Mouse (Mus musculus) heart, postnatal 14 days (tissue): ENCODE measurements around the gene Tnks2. TPM values are rescaled to one million over a fixed set of nuclear protein-coding genes. Genes with fewer than 3 reads are reported as not detected.

Experiments used
- DNase-seq, 2 experiments: peaks; one replicate each; pipeline ENCODE4 v3.0.0; 2021 to 2022
- intact Hi-C: fragments of 180-260 bp; cut with DNase I; formaldehyde crosslinking; loops from one replicate; pipeline ENCODE4 v1.15.1; 2025
- total RNA-seq, 2 experiments: library from RNA; stranded (reverse); gene quantifications; 2 replicates each; pipeline ENCODE4 v1.2.3; 2021

Gene Tnks2
- total RNA-seq, 2 experiments from 2014 or later: 89.3 to 92.3 TPM

DNA sequence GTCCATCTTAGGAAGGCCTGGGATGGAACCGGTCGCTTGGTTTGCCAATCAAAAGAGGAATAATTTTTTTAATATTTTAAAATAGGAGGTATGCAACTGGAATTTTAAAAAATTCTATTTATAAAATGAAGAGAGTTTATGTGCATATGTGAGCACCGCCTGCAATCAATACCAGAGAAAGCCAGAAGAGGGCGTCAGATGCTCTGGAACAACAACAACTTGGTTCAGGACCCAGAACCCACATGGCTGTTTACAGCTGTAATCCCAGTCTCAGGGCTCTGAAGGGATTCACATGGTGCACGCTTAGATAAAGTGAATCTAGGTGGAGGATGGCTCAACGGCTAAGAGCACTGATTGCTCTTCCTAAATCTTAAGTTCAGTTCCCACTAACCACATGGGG lies 49.1 kb downstream of the Tnks2 start:
- DNase-seq: peak; percentile 20 to 49
- intact Hi-C loops: loop anchor here (5.0 kb wide), 1 partner anchor 34 kb away; the partner anchor contains the start of gene Fgfbp3

DNA sequence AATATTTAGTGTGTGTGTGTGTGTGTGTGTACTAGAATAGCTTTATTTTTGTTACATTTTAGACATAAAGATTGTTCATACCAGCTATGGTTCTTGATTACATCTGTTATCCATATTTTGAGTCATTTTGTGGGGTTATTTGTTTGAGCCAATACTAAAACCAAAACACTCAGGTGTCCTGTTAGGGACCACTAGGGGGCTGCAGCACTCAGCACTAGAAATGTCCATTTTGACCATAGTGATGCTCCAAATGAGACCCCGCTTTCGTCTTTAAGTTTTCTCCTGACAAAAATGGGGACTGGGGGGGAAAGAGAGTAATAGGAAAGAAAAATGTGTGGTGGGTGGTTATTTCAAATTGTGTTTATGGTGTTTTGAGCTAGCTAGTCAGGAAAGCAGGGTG lies 52.3 kb downstream of the Tnks2 start:
- no peak for DNase-seq
- intact Hi-C loops: no loop called here

- no peak for DNase-seq
- intact Hi-C loops: no loop called here
These were observed 53.7 kb downstream of the Tnks2 start for GRCm38 (mm10) chr19:36887706-36888105.

DNA sequence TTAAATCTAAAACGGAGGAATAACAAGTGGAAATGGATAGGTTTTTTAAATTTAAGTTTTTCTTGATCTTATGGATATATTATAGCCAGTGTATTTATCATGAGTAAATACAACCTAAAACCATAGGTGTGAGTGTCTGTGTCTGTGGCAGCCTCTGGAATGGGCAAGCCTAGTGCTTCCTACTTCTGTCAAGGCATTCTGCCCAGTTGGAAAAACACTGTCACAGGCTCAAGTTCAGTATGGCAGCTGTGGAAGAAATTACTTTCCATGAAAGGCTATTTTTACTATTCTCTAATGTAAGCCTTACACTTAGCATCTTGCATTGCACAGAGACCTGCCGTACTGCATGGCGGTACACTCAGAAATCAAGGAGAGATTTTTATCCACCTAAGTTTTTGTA lies 57.7 kb downstream of the Tnks2 start:
- no peak for DNase-seq
- intact Hi-C loops: no loop called here

DNA sequence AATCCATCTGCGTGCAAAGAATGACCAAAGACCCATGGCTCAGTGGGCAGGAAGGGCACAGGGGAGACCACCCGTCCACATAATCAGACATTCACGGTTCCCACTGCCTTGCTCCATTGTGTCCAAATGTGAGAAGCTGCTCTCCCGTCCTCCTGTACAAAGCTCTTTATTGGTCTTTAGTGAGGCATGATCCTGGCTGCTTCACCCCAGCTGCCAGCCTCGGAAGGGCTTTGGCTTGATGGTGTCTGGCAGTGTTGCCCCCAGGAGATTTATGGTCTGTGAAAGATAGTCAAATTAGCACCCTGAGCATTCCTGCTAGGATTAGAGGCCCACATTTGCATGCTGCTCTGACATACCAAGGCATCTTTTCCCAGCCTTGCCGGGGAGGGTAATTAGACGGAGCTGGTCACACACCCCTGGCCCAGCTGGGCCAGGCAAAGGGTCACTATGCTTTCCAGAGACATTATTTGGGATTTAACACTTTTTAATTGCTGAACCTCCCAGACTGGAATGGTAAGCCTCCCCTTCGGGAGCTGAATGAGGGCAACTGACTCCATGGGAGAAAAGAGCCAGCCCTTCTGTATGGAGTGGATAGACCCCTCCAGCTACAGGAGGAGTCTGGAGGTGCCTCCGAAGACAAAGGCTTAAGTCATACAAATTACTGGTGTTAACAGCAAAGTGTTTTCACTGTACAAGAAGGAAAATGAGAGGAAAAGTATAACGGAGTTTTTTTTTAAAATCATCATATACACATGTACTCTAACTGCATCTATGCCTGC lies 62.9 kb downstream of the Tnks2 start:
- intact Hi-C loops: no loop called here

GRCm38 (mm10) chr19:36897778-36898177 lies 63.7 kb downstream of the Tnks2 start:
- DNase-seq: peak in 1 of 2 experiments; percentile 33
- intact Hi-C loops: no loop called here

More for the DNA sequence above, 62.9 kb downstream of the Tnks2 start:
- DNase-seq: no peak

DNA sequence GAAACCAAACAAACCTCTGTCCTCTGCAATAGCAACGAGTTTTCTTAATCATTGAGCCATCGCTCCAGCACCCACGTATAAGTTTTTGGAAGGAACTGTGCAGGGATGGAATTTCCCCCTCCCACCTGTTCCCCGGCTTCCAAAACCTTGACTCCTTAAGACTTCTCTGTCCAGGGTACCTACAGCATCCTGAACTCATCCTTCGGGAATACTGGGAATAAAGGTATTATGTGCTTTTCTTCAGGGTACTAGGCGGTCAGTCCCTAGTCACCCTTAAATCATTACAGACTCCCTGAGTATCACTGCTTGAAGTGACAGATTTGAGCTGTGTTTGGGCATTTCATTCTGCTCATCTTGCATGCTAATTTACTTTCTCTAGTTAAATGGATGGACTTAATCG lies 69.3 kb downstream of the Tnks2 start:
- intact Hi-C loops: no loop called here
- DNase-seq: no peak

DNA sequence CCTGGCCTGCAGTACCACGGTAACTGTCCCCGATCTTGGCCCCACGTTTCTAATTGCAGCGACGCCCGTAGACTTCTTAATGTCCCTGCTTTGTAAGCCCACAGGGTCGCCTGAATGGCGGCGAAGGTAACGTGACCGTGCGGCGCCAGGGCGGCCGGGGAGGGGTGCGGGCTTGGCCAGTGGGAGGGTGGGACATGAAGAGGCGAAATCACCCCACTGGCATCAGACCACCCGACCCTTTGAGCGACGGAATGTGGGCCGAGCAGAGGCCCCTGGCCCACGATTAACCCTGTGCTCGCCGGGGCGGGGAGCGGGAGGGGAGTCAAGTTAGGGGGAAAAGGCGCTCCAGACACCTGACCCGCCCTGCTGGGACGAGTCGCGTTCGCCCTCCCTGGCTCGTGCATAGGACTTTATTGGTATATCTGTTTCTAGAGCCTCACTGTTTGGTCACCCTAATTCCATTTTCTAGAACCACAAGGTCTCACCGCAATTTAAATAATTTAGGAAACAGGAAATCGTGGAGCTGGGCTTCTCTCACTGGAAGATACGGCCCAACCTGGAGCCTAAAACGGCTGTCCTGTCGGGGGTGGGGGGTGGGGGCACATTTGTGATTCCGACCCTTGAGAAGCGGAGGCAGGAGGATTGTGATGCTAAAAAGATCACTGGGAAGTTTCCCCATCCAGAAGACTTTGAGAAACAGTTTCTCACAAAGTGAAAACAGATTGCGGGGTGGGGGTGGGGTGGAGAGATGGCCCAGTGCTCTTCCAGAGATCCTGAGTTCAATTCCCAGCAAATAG lies 70.4 kb downstream of the Tnks2 start:
- intact Hi-C loops: no loop called here
- DNase-seq: peak; percentile 46 to 61

GRCm38 (mm10) chr19:36909150-36909549 lies 75.1 kb downstream of the Tnks2 start:
- intact Hi-C loops: no loop called here
- DNase-seq: no peak

GRCm38 (mm10) chr19:36909676-36910292 lies 75.8 kb downstream of the Tnks2 start:
- peak; percentile 62 to 77 for DNase-seq

GRCm38 (mm10) chr19:36910424-36911045 lies 76.5 kb downstream of the Tnks2 start:
- intact Hi-C loops: no loop called here
- no peak for DNase-seq

More at GRCm38 (mm10) chr19:36909676-36910292, 75.8 kb downstream of the Tnks2 start:
- intact Hi-C loops: no loop called here

GRCm38 (mm10) chr19:36913064-36913463 lies 79.0 kb downstream of the Tnks2 start:
- intact Hi-C loops: no loop called here
- no peak for DNase-seq

- DNase-seq: no peak
- intact Hi-C loops: loop anchor here (5.0 kb wide), 1 partner anchor 34 kb away; no protein-coding TSS in a partner anchor
These were observed 82.2 kb downstream of the Tnks2 start for GRCm38 (mm10) chr19:36916206-36916605.

DNA sequence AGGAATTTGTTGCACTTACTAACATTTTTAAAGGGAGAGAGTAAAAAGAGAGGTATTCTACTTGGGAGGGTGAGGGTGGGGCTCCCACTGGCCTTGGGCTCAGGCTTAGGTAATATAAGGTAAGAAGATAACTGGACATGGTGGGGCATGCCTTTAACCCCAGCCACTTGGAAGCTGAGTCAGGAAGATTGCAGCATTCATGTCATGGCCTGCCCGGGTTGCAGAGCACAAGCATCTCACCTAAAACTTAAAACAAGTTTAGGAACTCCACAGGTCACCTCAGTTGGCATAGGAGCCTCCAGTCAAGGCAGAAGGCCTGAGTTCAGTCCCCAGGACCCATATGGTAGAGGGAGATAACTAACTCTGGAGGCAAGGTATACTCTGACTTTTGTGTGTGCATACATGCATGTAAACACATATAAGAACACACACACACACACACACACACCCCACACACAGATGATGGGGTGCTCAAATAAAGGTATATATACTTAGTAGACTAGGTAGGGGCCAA lies 82.9 kb downstream of the Tnks2 start:
- DNase-seq: no peak
- intact Hi-C loops: loop anchor here (5.0 kb wide), 1 partner anchor 35 kb away; no protein-coding TSS in a partner anchor

DNA sequence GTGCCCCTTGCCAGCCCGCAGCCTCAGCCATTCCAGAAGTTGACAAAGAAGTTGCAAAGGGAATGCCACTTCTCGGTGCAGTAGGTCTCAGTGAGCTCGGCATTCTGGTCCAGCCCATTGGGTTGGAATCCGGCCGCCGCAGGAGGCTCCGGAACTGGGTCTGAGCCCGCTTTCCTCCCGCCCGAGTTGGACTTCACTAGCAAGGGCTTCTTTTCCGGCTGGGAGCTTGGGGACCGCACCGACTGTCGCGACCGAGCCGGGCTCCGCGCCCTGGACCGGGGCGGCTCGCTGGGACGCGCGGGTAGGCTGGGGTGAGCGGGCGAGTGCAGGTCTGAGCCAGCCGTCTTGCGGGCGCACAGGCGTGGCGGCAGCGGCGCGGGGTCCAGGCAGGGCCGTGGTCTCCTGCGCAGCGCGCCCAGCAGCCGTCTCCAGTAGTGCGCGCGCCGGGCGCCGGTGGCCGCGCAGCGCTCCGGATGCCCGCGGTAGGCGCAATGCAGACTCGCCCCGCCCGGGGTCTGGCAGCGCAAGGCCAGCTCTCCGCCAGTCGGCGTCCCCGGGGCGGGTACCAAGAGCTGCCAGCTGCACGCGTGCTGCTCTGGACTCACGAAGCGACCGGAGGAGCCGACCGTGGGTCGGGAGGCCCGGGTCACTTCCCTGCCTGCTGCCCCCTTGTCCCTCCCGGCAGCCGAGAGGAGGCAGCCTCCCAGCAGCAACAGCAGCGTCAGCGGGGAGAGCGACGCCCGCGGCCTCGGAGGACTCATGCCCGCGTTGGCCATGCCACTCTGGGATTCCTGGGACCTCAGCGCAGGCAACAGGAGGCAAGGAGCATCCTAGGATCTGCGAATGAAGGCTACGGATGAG lies 84.6 kb downstream of the Tnks2 start:
- intact Hi-C loops: loop anchor here (2.0 to 5.0 kb wide), 2 partner anchors 36 to 102 kb away; no protein-coding TSS in a partner anchor
- DNase-seq: peak; percentile 87 to 89

DNA sequence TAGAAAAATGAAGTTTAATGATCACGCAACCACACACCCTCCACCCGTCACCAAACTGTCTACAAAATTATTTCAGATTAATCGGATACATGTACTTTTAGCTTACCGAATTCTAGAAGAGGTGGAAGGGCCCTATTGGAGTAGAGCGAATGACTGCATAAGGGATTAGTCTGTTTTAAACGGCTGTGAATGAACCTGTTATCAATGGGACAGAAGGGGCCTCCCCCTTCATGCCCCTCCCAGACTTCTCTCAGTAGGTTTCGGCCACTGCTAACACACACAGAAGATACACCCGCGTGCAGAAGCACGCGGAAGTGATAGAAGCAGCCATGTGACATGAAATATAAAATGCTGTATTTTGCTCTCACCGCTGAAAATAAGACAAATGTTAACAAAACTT lies 85.4 kb downstream of the Tnks2 start, which contains the start of gene Fgfbp3:
TSS of gene Fgfbp3 (minus strand) at position 150 of the 400 bp plus-strand sequence.
- intact Hi-C loops: loop anchor here (2.0 to 5.0 kb wide), 2 partner anchors 37 to 103 kb away; no protein-coding TSS in a partner anchor
- DNase-seq: no peak

DNA sequence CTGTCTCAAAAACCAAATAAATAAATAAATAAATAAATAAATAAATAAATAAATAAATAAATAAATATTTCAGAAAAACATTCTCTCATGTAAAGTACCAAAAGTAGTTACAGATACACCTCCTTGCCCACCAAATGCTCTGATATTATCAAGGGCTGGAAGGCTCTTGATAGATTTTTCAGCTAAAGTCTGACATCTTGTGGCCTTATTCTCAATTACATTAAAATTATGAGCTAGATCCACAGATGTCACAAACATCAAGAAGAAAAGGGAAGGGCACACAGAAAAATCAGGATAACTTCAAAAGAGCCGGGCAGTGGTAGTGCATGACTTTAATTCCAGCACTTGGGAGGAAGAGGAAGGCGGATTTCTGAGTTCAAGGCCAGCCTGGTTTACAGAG lies 88.0 kb downstream of the Tnks2 start:
- intact Hi-C loops: loop anchor here (5.0 kb wide), 1 partner anchor 315 kb away; no protein-coding TSS in a partner anchor
- DNase-seq: no peak

- intact Hi-C loops: loop anchor here (5.0 kb wide), 1 partner anchor 316 kb away; no protein-coding TSS in a partner anchor
- DNase-seq: no peak
These were observed 88.9 kb downstream of the Tnks2 start for GRCm38 (mm10) chr19:36922936-36923335.
